Mouse (Mus musculus): Measurements from ENCODE around the gene Acot5.

- TF ChIP-seq CHD1 (IDR thresholded peaks at IDR 0.05; ENCODE audit: low read depth, low read length): no peak
- TF ChIP-seq CTCF (conservative IDR thresholded peaks at IDR 0.05 in 1 of 2, IDR thresholded peaks at IDR 0.05 in 1 of 2; ENCODE audit: low read depth in 2 of 2, low read length in 2 of 2): peak in 1 of 2 experiments; percentile 27; a peak in 2 of 4 replicates
- TF ChIP-seq ZKSCAN1 (IDR thresholded peaks at IDR 0.05; ENCODE audit: borderline replicate concordance, low read depth, low read length): no peak
- no peak for TF ChIP-seq MAX (IDR thresholded peaks at IDR 0.05; ENCODE audit: low read length)
- TF ChIP-seq POLR2A (IDR thresholded peaks at IDR 0.05; ENCODE audit: low read depth, low read length): no peak
Measured at GRCm38 (mm10) chr12:84109924-84110323, 40.8 kb downstream of the Acot5 start.
